Mouse (Mus musculus) midbrain, embryonic 11.5 days (tissue): Measurements from ENCODE around the gene Vps51. TPM values are rescaled to one million over a fixed set of nuclear protein-coding genes. Genes with fewer than 3 reads are reported as not detected.

Source experiments
- ATAC-seq: fragments of 200-750 bp; cut with Nextera tagmentation; 2 replicates; pipeline ENCODE4 v1.8.0; 2017; ENCODE audit warnings: moderate TSS enrichment, moderate library complexity; ENCODE audit not compliant: low FRiP score
- DNase-seq: peaks from one replicate; pipeline ENCODE4 v3.0.0; 2015; ENCODE audit warnings: low spot score; ENCODE audit errors: missing footprints
- H3K27ac ChIP-seq: fragments of 300-500 bp; sonication (generic); 2 replicates; pipeline ENCODE4 v1.5.1; 2014; ENCODE audit warnings: low read depth, low read length
- H3K27me3 ChIP-seq: fragments of 300-500 bp; sonication (generic); 2 replicates; pipeline ENCODE4 v1.6.1; 2014; ENCODE audit warnings: mild to moderate bottlenecking, low read length, moderate library complexity, mixed read lengths; ENCODE audit not compliant: control insufficient read depth, insufficient read depth
- H3K36me3 ChIP-seq: fragments of 300-500 bp; sonication (generic); 2 replicates; pipeline ENCODE4 v1.6.1; 2014; ENCODE audit warnings: mild to moderate bottlenecking, low read length, moderate library complexity, mixed read lengths; ENCODE audit not compliant: control insufficient read depth, insufficient read depth
- H3K4me1 ChIP-seq: fragments of 300-500 bp; sonication (generic); 2 replicates; pipeline ENCODE4 v1.6.1; 2014; ENCODE audit warnings: low read length; ENCODE audit not compliant: control insufficient read depth, insufficient read depth
- H3K4me2 ChIP-seq: fragments of 300-500 bp; sonication (generic); 2 replicates; pipeline ENCODE4 v1.6.1; 2014; ENCODE audit warnings: mild to moderate bottlenecking, moderate library complexity
- H3K4me3 ChIP-seq: fragments of 300-500 bp; sonication (generic); 2 replicates; pipeline ENCODE4 v1.5.1; 2014; ENCODE audit warnings: low read depth, low read length
- H3K9ac ChIP-seq: fragments of 300-500 bp; sonication (generic); 2 replicates; pipeline ENCODE4 v1.6.1; 2014; ENCODE audit warnings: low read length
- H3K9me3 ChIP-seq: fragments of 300-500 bp; sonication (generic); 2 replicates; pipeline ENCODE4 v1.6.1; 2016; ENCODE audit warnings: low read length; ENCODE audit not compliant: control insufficient read depth
- WGBS: fragments of 180-500 bp; shearing (Covaris S2); extraction: QIAGEN DNeasy Blood & Tissue Kit; methylation state at CpG from one replicate; pipeline ENCODE4 v1.1.7; 2014; 5-methylcytosine and 5-hydroxymethylcytosine counted together
- polyA plus RNA-seq: library from polyadenylated mRNA; unstranded; fragments of >200 nt; fragmentation: Nextera tagmentation; extraction: Ambion mirVana; gene quantifications from 2 replicates; pipeline ENCODE4 v1.2.1, GENCODE M21; 2014

Vps51 gene
- polyA plus RNA-seq, 1 experiment from 2014 or later = 48.3 TPM

GRCm38 (mm10) chr19:6067724-6068415, 9.2 kb downstream of the Vps51 start, which contains the start of gene Tm7sf2:
TSS of gene Tm7sf2 (minus strand) at chr19:6068373.
- H3K4me1 ChIP-seq = peaks cover 17% of the 10 kb centered on the region
- peak within 1 kb of the TSS; percentile 96 for H3K4me2 ChIP-seq
- H3K4me3 ChIP-seq = peak within 1 kb of the TSS; percentile 53
- peak within 1 kb of the TSS; percentile 77 for H3K9ac ChIP-seq
- H3K27me3 ChIP-seq = no peaks in the 10 kb centered on the region
- peak within 1 kb of the TSS; percentile 72 for H3K27ac ChIP-seq
- no peaks in the 10 kb centered on the region for H3K9me3 ChIP-seq
- DNase-seq = peak; percentile 97
- H3K36me3 ChIP-seq = peaks cover 9% of the 10 kb centered on the region
- WGBS = 10% methylated on average over 33 of the region's 33 CpGs
- peak; percentile 93 for ATAC-seq

- Histone ChIP-seq H3K9ac (peak overlapping the region; percentile 77), H3K9me3 (no peaks in the 10 kb centered on the region), H3K4me2 (peak overlapping the region; percentile 96), H3K36me3 (peaks cover 9% of the 10 kb centered on the region), H3K4me3 (peak overlapping the region; percentile 53), H3K27ac (peak overlapping the region; percentile 72), H3K4me1 (peaks cover 22% of the 10 kb centered on the region), H3K27me3 (no peaks in the 10 kb centered on the region)
- DNase-seq (peak; percentile 97), ATAC-seq (peak; percentile 68)
- WGBS = 1% methylated on average over 28 of the region's 30 CpGs
These were observed 9.9 kb downstream of the Vps51 start for GRCm38 (mm10) chr19:6067011-6067723.

- H3K36me3 ChIP-seq = peaks cover 9% of the 10 kb centered on the region
- H3K4me1 ChIP-seq = peaks cover 28% of the 10 kb centered on the region
- peak overlapping the region; percentile 96 for H3K4me2 ChIP-seq
- H3K27ac ChIP-seq = peak overlapping the region; percentile 72; the same call in 1 of the 2 replicates
- ATAC-seq = peak; percentile 0; the same call in 1 of the 2 replicates
- peak overlapping the region; percentile 53 for H3K4me3 ChIP-seq
- WGBS = 39% methylated on average over 5 of the region's 5 CpGs
- no peak for DNase-seq
- H3K27me3 ChIP-seq = no peaks in the 10 kb centered on the region
- H3K9ac ChIP-seq = peak overlapping the region; percentile 77
- no peaks in the 10 kb centered on the region for H3K9me3 ChIP-seq
These were observed 10.5 kb downstream of the Vps51 start for GRCm38 (mm10) chr19:6066571-6066970.

- H3K9me3 ChIP-seq = no peaks in the 10 kb centered on the region
- ATAC-seq (no peak), DNase-seq (no peak)
- H3K4me2 ChIP-seq = no peak overlapping the region
- WGBS = 92% methylated on average over 6 of the region's 6 CpGs
- H3K36me3 ChIP-seq = peaks cover 2% of the 10 kb centered on the region; the same call in 1 of the 2 replicates
- H3K9ac ChIP-seq = no peak overlapping the region
- peaks cover 37% of the 10 kb centered on the region for H3K4me1 ChIP-seq
- no peak overlapping the region for H3K4me3 ChIP-seq
- no peak overlapping the region for H3K27ac ChIP-seq
- H3K27me3 ChIP-seq = no peaks in the 10 kb centered on the region
These were observed 13.9 kb downstream of the Vps51 start for GRCm38 (mm10) chr19:6063081-6063480.

GRCm38 (mm10) chr19:6062418-6062817, 14.6 kb downstream of the Vps51 start:
- Histone ChIP-seq H3K9ac (peak overlapping the region; percentile 95), H3K36me3 (peaks cover 2% of the 10 kb centered on the region; the same call in 1 of the 2 replicates), H3K4me3 (peak overlapping the region; percentile 86), H3K4me2 (peak overlapping the region; percentile 93), H3K4me1 (peaks cover 34% of the 10 kb centered on the region), H3K9me3 (no peaks in the 10 kb centered on the region), H3K27ac (no peak overlapping the region), H3K27me3 (no peaks in the 10 kb centered on the region)
- no peak for DNase-seq
- ATAC-seq = no peak
- WGBS = 73% methylated on average over 5 of the region's 5 CpGs

GRCm38 (mm10) chr19:6061641-6062302, 15.3 kb downstream of the Vps51 start:
- H3K9ac ChIP-seq = peak overlapping the region; percentile 95
- peak overlapping the region; percentile 93 for H3K4me2 ChIP-seq
- H3K4me3 ChIP-seq = peak overlapping the region; percentile 86
- DNase-seq = peak; percentile 94
- H3K4me1 ChIP-seq = peaks cover 31% of the 10 kb centered on the region
- ATAC-seq = no peak
- no peaks in the 10 kb centered on the region for H3K27me3 ChIP-seq
- peaks cover 2% of the 10 kb centered on the region; the same call in 1 of the 2 replicates for H3K36me3 ChIP-seq
- 1% methylated on average over 44 of the region's 44 CpGs for WGBS
- peak overlapping the region; percentile 92 for H3K27ac ChIP-seq
- H3K9me3 ChIP-seq = no peaks in the 10 kb centered on the region

- WGBS = under 1% methylated on average over 58 of the region's 58 CpGs
- peak; percentile 98 for DNase-seq
These were observed 16.0 kb downstream of the Vps51 start, which contains the start of gene Znhit2 for GRCm38 (mm10) chr19:6061021-6061533. TSS of gene Znhit2 (plus strand) at chr19:6061192.

GRCm38 (mm10) chr19:6058966-6059365, 18.1 kb downstream of the Vps51 start:
- peaks cover 29% of the 10 kb centered on the region for H3K4me1 ChIP-seq

More at GRCm38 (mm10) chr19:6061021-6061533, 16.0 kb downstream of the Vps51 start, which contains the start of gene Znhit2:
- Histone ChIP-seq H3K4me2 (peak within 1 kb of the TSS; percentile 93), H3K4me3 (peak within 1 kb of the TSS; percentile 86), H3K27me3 (no peaks in the 10 kb centered on the region), H3K27ac (peak within 1 kb of the TSS; percentile 92), H3K9me3 (no peaks in the 10 kb centered on the region), H3K36me3 (peaks cover 2% of the 10 kb centered on the region; the same call in 1 of the 2 replicates), H3K9ac (peak within 1 kb of the TSS; percentile 95), H3K4me1 (peaks cover 30% of the 10 kb centered on the region)
- ATAC-seq = peak; percentile 67

More at GRCm38 (mm10) chr19:6058966-6059365, 18.1 kb downstream of the Vps51 start:
- 85% methylated on average over 5 of the region's 5 CpGs for WGBS
- Histone ChIP-seq H3K27ac (no peak overlapping the region), H3K4me2 (peak overlapping the region; percentile 69), H3K4me3 (peak overlapping the region; percentile 84; the same call in 1 of the 2 replicates), H3K9ac (no peak overlapping the region), H3K36me3 (peaks cover 7% of the 10 kb centered on the region), H3K9me3 (no peaks in the 10 kb centered on the region), H3K27me3 (no peaks in the 10 kb centered on the region)
- no peak for DNase-seq
- ATAC-seq = no peak
